7 mouse cellular contexts compared by ENCODE assay signal in the genomic region with DNA sequence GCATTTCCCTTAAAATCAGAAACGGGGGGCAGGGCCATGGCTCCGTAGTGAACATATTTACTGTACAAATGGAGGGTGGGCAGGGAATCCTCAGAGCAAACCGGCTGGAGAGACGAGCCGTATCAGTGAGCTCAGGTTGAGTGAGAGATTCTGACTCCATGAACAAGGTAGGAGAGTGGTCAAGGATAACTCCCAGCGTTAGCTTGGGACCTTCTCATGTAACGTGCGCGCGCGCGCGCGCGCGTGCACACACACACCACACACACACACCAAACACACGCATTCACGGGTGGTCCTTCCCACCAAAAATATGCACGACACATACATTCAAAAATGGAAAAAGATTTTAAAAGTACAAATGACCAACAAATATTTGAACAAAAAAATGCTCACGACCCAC. TPM values are rescaled to one million over a fixed set of nuclear protein-coding genes. Genes with fewer than 3 reads are reported as not detected.
DNase-seq lines count a peak whose midpoint lies in the region; ATAC-seq and TF ChIP-seq lines count a peak whose summit lies in the region.

No protein-coding gene starts in this region.

- TF ChIP-seq CTCF in E14TG2a.4 (conservative IDR thresholded peaks at IDR 0.05; ENCODE audit: low read length), result no peak

- no peak for DNase-seq in kidney, adult 18-20 months
- peak; percentile 49 for DNase-seq in ZHBTc4 (ENCODE audit: low read depth, low spot score)
- DNase-seq in adrenal gland, adult 18-20 months (ENCODE audit: low spot score in 2 of 2), result no peak
- DNase-seq in spleen, postnatal 14 days (ENCODE audit: low spot score in 2 of 2), result no peak

- no peaks in the 10 kb centered on the region for H3K27me3 ChIP-seq in kidney, embryonic 14.5 days (ENCODE audit: control insufficient read depth, insufficient read depth, low read length)
- H3K27me3 ChIP-seq in E14TG2a.4 (ENCODE audit: insufficient read depth, low read length), result no peaks in the 10 kb centered on the region
- H3K27me3 ChIP-seq in limb, embryonic 12.5 days, result no peaks in the 10 kb centered on the region

- peak overlapping the region; percentile 12; the same call in 1 of the 2 replicates for H3K4me3 ChIP-seq in kidney, embryonic 14.5 days (ENCODE audit: low read length)
- H3K4me3 ChIP-seq in E14TG2a.4 (replicated peaks; ENCODE audit: low read length), result peak overlapping the region; percentile 14; the same call in 1 of the 2 replicates
- peak overlapping the region; percentile 13; the same call in 1 of the 2 replicates for H3K4me3 ChIP-seq in limb, embryonic 12.5 days (replicated peaks)

- peaks cover 13% of the 10 kb centered on the region for H3K36me3 ChIP-seq in kidney, embryonic 14.5 days (ENCODE audit: control insufficient read depth, insufficient read depth, low read length)
- H3K36me3 ChIP-seq in E14TG2a.4 (ENCODE audit: insufficient read depth, low read length), result peaks cover 15% of the 10 kb centered on the region
- peaks cover 17% of the 10 kb centered on the region for H3K36me3 ChIP-seq in limb, embryonic 12.5 days

- WGBS in kidney, embryonic 14.5 days, result 85% methylated on average over 20 of the region's 20 CpGs
- 84% methylated on average over 20 of the region's 20 CpGs for WGBS in limb, embryonic 12.5 days

- no peak overlapping the region; the same call in 1 of the 2 replicates for H3K4me2 ChIP-seq in kidney, embryonic 14.5 days (replicated peaks; ENCODE audit: low read depth, low read length)
- no peak overlapping the region for H3K4me2 ChIP-seq in limb, embryonic 12.5 days

- H3K4me1 ChIP-seq in kidney, embryonic 14.5 days (ENCODE audit: control insufficient read depth, insufficient read depth, low read length), result peaks cover 14% of the 10 kb centered on the region; the same call in 1 of the 2 replicates
- H3K4me1 ChIP-seq in E14TG2a.4 (replicated peaks; ENCODE audit: low read depth, low read length), result peaks cover 81% of the 10 kb centered on the region
- H3K4me1 ChIP-seq in limb, embryonic 12.5 days (replicated peaks), result peaks cover 12% of the 10 kb centered on the region

- H3K9ac ChIP-seq in kidney, embryonic 14.5 days (ENCODE audit: low read depth, low read length), result no peak overlapping the region
- H3K9ac ChIP-seq in limb, embryonic 12.5 days (replicated peaks), result no peak overlapping the region

- H3K27ac ChIP-seq in kidney, embryonic 14.5 days (ENCODE audit: low read depth, low read length), result no peak overlapping the region
- H3K27ac ChIP-seq in limb, embryonic 12.5 days, result no peak overlapping the region

- H3K9me3 ChIP-seq in kidney, embryonic 14.5 days (ENCODE audit: control insufficient read depth, low read length), result no peaks in the 10 kb centered on the region
- no peaks in the 10 kb centered on the region for H3K9me3 ChIP-seq in E14TG2a.4 (ENCODE audit: low read length)
- H3K9me3 ChIP-seq in limb, embryonic 12.5 days, result no peaks in the 10 kb centered on the region

- ATAC-seq in kidney, embryonic 14.5 days (ENCODE audit: low FRiP score, low TSS enrichment), result no peak
- no peak for ATAC-seq in limb, embryonic 12.5 days (ENCODE audit: insufficient number of reproducible peaks, insufficient read depth, low FRiP score, low TSS enrichment, low read depth)

RNA-seq across cellular contexts. Expression of a gene that starts 1.8 kb away (rescaled TPM):
- polyA plus RNA-seq in kidney, embryonic 14.5 days (2014; fragmentation: Nextera tagmentation; extraction: Ambion mirVana), result 95.9 and 101 TPM in 2 replicates
- 84.8 and 91.8 TPM in 2 replicates for polyA plus RNA-seq in limb, embryonic 12.5 days (2016; fragmentation: Nextera tagmentation; extraction: Ambion mirVana)
- 100 to 1,000 TPM; 262 to 276 TPM for total RNA-seq in adrenal gland, adult 18-20 months (2021)

RNA-seq across cellular contexts. Expression of a gene that starts 33.9 kb away (rescaled TPM):
- 7.2 and 8.2 TPM in 2 replicates for polyA plus RNA-seq in kidney, embryonic 14.5 days (2014; fragmentation: Nextera tagmentation; extraction: Ambion mirVana)
- polyA plus RNA-seq in limb, embryonic 12.5 days (2016; fragmentation: Nextera tagmentation; extraction: Ambion mirVana), result 2.8 and 3.2 TPM in 2 replicates
- total RNA-seq in adrenal gland, adult 18-20 months (2021), result 10 to 100 TPM in 1 of 2 experiments, 1 to 10 TPM in 1; 9.8 to 26.2 TPM

RNA-seq across cellular contexts. Expression of a gene that starts 50.0 kb away (rescaled TPM):
- polyA plus RNA-seq in kidney, embryonic 14.5 days (2014; fragmentation: Nextera tagmentation; extraction: Ambion mirVana), result 92.6 and 99.3 TPM in 2 replicates
- polyA plus RNA-seq in limb, embryonic 12.5 days (2016; fragmentation: Nextera tagmentation; extraction: Ambion mirVana), result 79.7 and 81.9 TPM in 2 replicates
- 10 to 100 TPM; 28.2 to 30.0 TPM for total RNA-seq in adrenal gland, adult 18-20 months (2021)

RNA-seq across cellular contexts. Expression of a gene that starts 50.0 kb away (rescaled TPM):
- polyA plus RNA-seq in kidney, embryonic 14.5 days (2014; fragmentation: Nextera tagmentation; extraction: Ambion mirVana), result 174 and 188 TPM in 2 replicates
- polyA plus RNA-seq in limb, embryonic 12.5 days (2016; fragmentation: Nextera tagmentation; extraction: Ambion mirVana), result 194 and 207 TPM in 2 replicates
- 100 to 1,000 TPM; 144 to 150 TPM for total RNA-seq in adrenal gland, adult 18-20 months (2021)
